Comparison of ENCODE assay signal across 9 mouse cellular contexts in genomic region chr6:3183819-3184199, GRCm38 (mm10).
A peak's percentile ranks its signal among the peaks of the same experiment; 100 is the strongest.
DNase-seq lines count a peak whose midpoint lies in the region; ATAC-seq and TF ChIP-seq lines count a peak whose summit lies in the region.
"Had no signal": no experiment of that assay in that cellular context is flagged by ENCODE, and none has a peak within 500 bp of the region (broad histone marks: within the 10 kb centered on the region; RNA-seq: fewer than 3 reads in every experiment).

No protein-coding gene starts in this region.

- H3K4me1 ChIP-seq in forebrain, embryonic 11.5 days (replicated peaks; ENCODE audit: control insufficient read depth, insufficient read depth, low read length): no peaks in the 10 kb centered on the region
- H3K4me1 ChIP-seq in forebrain, postnatal 0 days (ENCODE audit: insufficient read depth): no peaks in the 10 kb centered on the region
- H3K4me1 ChIP-seq: midbrain, embryonic 12.5 days had no signal

- WGBS in forebrain, embryonic 11.5 days: 42% methylated on average over 5 of the region's 5 CpGs
- 47% methylated on average over 5 of the region's 5 CpGs for WGBS in forebrain, postnatal 0 days

- no peak; the same call in 1 of the 2 replicates for ATAC-seq in forebrain, embryonic 11.5 days (replicated peaks; ENCODE audit: low FRiP score)
- ATAC-seq in forebrain, postnatal 0 days: no peak

- TF ChIP-seq CTCF in forebrain, postnatal 0 days (IDR thresholded peaks at IDR 0.05; ENCODE audit: low read depth): no peak

- no peaks in the 10 kb centered on the region for H3K36me3 ChIP-seq in forebrain, embryonic 11.5 days (ENCODE audit: control insufficient read depth, insufficient read depth, low read length)
- no peaks in the 10 kb centered on the region for H3K36me3 ChIP-seq in forebrain, postnatal 0 days (ENCODE audit: insufficient read depth)
- H3K36me3 ChIP-seq: midbrain, embryonic 12.5 days had no signal

- no peak overlapping the region for H3K4me2 ChIP-seq in forebrain, embryonic 11.5 days (ENCODE audit: low read depth, low read length, severe bottlenecking)
- no peak overlapping the region for H3K4me2 ChIP-seq in forebrain, postnatal 0 days (ENCODE audit: low read depth)

- peak; percentile 57 for DNase-seq in forebrain, embryonic 11.5 days (ENCODE audit: low spot score)
- no peak for DNase-seq in forebrain, postnatal 0 days
- DNase-seq in 3T3-L1 (ENCODE audit: low read depth, low spot score): peak; percentile 91
- peak; percentile 77 for DNase-seq in adrenal gland, adult 2 months
- peak; percentile 68 for DNase-seq in embryo, embryonic 11 days
- DNase-seq in kidney, adult 9 months: peak; percentile 81
- DNase-seq in lung, postnatal 10 days: peak; percentile 71
- peak; percentile 78 for DNase-seq in testis, postnatal 14 days (ENCODE audit: low spot score)

- H3K4me3 ChIP-seq in forebrain, embryonic 11.5 days (ENCODE audit: low read depth, low read length): no peak overlapping the region
- H3K4me3 ChIP-seq in forebrain, postnatal 0 days (ENCODE audit: low read depth, low read length): no peak overlapping the region

- H3K27me3 ChIP-seq in forebrain, embryonic 11.5 days (ENCODE audit: control insufficient read depth, insufficient read depth, low read length): no peaks in the 10 kb centered on the region
- H3K27me3 ChIP-seq in forebrain, postnatal 0 days (ENCODE audit: insufficient read depth, low read length): no peaks in the 10 kb centered on the region
- H3K27me3 ChIP-seq: midbrain, embryonic 12.5 days had no signal

- no peak overlapping the region for H3K9ac ChIP-seq in forebrain, embryonic 11.5 days (ENCODE audit: low read length)
- H3K9ac ChIP-seq in forebrain, postnatal 0 days: no peak overlapping the region
- H3K9ac ChIP-seq: midbrain, embryonic 12.5 days had no signal

- H3K9me3 ChIP-seq in forebrain, embryonic 11.5 days (ENCODE audit: control insufficient read depth, low read length): peaks cover 18% of the 10 kb centered on the region
- H3K9me3 ChIP-seq in forebrain, postnatal 0 days (ENCODE audit: low read length): peaks cover 18% of the 10 kb centered on the region

- no peak overlapping the region for H3K27ac ChIP-seq in forebrain, embryonic 11.5 days (ENCODE audit: low read depth, low read length)
- H3K27ac ChIP-seq in forebrain, postnatal 0 days (ENCODE audit: low read depth, low read length): no peak overlapping the region
- H3K27ac ChIP-seq: midbrain, embryonic 12.5 days had no signal
